Mouse (Mus musculus) cerebellum, postnatal 4 days (tissue): Measurements from ENCODE around the gene Irf4.

ENCODE experiments used
- DNase-seq, 2 experiments: peaks; one replicate each; pipeline ENCODE4 v3.0.0; 2022; ENCODE audit warnings: low spot score in 2 of 2, mixed read lengths in 1 of 2

The Irf4 gene

DNA sequence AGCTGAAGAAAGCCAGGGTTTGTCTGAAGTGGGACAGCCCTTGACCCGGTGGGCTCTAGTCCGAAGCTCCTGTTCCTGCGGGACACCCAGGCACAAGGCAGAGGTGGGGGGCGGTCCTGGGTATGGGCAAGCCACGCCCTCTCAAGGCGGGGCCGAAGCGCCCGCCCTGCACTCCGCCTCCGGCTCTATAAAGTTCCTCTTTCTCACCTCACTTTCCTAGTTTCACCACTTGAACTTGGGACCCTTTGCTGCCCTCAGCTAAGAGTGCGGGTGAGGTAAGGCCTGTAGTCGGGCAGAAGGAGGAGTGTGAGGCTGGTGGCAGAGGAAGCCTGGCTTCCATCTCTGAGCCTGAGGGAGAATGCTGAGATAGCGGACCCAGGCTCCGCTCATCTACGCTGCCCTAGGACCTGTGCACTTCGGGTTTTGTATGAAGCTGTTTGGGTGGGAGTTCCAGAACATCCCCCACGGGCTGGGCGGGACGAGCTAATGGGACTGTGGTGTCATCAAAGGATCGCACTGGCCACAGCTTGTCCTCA lies at the start of gene Irf4:
TSS of gene Irf4 (plus strand) at position 206 of the 536 bp plus-strand sequence.
- no peak for DNase-seq

DNA sequence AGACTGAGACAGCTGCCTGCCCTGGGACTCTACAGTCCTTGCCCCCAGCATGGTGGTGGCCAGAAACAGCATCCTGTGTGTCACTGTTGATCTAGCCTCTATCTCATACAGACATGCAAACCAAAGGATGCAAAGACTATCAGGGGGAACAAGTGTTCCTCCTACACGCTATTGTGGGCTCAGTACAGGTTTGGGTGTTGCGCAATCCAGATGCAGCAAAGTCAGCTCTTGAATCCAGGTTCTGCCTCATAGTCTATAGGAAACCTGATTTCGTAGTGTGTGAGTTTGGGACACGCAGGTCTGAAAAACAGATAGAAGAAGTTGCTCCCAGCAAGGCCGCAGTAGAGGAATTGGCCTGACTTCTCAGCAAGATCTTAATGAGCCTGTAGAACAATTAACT lies 46.3 kb upstream of the Irf4 start:
- no peak for DNase-seq

DNA sequence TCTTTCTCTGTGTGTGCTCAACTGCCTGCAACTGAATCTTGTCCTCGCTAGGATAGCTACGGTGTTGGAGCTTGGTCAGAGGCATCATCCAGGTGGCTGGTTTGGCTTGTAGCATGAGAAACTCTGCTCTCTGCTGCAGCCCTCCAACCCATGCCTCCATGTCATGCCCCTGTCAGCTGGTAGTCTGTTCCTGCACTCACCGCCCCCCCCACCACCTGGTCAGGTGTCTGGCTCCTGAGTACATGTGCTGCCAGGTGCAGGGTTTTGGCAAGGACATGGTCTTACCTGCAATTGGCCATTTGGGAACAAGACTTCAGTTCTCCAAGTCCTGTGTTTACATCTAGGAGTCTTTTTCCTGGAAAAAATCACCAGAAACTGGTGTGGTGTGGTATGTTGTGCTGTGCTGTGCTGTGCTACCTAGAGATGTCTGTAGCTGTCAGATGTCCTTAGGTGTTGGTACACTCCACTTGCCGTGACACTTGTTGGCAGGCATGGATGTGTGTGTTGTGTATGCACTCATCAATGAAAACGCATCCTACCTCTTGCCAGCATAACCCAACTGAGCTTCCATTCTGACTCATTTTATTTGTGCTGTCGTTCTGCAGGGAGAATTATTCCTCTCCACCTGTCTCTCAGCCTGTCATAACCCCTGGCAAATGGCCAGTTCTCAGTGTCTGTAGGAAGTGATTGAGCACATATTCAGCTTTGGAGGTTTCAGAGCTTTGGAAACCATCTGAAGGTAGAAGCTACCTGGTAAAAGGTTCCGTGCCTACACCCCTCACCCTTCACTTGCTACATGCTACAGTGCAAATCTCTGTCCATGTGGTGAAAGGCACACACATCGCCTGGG lies 44.6 kb upstream of the Irf4 start:
- no peak for DNase-seq

DNA sequence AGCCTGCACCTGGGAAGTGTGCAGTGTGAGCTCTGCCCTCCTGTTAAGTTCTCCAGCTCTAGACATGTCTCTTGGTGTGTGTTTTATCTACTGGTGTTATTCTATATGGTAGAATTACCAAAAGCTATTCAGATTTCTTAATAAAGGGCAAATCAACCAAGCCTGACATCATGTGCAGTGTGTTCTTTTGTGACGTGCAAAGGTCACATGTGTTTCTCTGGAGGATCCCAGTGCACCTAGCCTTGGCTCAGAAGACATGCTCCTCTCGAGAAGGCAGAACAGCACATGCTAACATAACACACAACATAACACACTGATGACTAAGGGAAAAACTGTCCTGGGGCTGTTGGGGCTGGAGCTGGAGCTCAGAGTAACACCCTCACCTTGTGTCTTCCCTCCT lies 38.0 kb upstream of the Irf4 start:
- DNase-seq: no peak

DNA sequence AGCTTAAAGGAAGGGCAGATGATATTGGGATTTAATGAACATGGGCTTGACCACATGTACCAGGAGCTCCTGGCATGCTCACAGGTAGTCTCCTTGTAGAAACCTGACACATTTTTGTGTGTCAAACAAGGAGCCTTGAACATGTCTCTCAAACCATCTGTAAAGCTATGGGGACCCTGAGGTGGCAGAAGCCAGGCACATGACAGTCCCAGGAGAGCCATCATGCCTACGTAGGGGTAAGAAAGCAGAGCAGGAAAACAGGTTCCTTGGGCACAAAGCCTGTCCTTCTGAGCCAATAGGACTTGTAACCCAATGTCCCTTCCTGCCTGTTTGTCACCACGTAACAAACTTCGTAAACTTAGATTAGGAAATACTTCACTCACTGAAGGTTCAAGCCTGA lies 37.3 kb upstream of the Irf4 start:
- no peak for DNase-seq

DNA sequence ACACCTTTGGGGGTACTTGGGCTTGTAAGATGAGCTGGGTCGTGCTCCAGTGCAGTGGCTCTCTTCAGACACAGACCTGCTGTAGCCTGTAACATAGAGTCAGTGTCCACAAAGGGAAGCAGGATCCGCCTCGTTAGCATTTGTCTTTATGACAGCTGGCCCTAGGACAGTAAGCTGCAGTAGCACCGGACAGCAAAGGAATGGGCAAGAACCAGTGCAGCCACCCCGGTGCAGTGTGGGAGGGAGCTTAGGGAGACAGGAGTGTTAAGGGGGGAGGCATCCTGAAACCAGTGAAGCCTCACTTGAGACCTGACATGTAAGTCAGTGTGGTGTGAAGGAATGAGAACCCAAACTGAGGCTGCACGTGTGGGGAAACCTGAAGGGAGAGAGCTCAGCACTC lies 36.7 kb upstream of the Irf4 start:
- no peak for DNase-seq

DNA sequence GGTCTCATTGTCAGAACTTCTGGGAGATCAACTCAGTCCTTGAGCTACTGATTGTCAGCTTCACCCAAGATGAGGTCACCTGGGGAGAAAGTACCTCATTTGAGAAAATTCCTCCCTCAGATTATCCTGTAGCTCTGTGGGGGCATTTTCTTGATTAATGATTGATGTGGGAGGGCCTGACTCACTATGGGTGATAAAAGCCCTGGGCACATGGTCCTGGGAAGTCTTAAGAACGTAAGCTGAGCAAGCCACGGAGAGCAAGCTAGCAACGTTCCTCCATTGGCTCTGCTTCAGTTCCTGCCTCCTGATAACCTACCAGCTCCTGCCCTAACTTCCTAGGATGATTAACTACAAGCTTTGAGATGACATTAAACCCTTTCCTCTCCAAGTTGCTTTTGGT lies 35.4 kb upstream of the Irf4 start:
- no peak for DNase-seq

DNA sequence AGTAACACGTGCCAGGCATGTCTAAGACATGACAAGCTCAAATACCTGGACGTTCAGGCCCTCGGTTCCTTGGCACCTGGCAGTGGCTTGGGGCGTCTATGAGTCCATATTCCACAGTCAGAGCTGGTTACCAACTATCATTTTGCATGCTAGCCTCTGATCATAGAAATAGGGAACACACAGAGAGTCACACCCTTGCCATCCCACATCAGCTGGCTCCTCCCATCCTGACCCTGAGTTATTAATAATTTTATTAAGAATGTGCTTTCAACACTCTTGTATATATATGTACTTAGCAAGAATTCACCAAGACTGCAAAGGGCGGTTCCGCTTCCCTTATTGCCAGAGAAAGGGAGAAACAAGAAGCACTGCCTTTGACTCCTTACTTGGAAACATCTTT lies 34.5 kb upstream of the Irf4 start:
- DNase-seq: no peak

DNA sequence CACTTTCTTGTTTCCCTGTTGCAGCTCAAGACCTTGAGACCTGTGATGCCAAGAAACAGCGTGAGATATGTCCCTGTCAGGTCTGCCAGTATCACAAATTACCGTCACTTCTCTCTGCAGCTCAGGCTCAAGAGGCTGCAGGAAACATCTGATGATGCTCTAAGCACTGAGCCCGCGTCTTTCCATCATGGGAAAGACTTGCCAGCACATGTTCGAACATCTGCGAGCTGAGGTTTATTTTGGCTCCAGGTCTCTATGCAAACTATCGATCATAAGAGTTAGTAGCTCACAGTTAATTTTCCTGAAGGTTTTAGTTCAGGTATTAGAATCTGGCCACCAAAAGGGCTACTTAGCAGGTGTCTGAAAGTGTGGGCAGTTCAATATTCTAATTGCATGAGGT lies 34.0 kb upstream of the Irf4 start:
- DNase-seq: no peak

DNA sequence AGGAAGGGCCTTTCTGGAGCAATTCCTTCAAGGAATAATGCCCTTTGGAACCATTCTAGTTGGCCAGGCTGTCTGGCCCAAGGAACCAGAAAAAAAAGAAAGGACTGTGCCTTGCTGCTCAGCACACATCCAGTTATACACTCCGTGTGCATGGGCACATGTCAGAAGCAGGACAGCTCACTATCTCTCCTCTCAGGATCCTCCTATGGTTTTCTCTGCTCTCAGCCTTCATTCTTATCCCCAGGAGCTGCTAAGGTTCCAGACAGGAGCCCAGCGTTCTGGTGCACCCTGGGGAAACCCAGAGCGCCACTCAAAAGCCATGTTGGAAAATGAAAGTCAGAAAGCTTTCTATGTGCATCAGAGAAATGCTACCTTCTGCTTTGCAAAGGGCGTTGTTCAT lies 33.5 kb upstream of the Irf4 start:
- DNase-seq: no peak

DNA sequence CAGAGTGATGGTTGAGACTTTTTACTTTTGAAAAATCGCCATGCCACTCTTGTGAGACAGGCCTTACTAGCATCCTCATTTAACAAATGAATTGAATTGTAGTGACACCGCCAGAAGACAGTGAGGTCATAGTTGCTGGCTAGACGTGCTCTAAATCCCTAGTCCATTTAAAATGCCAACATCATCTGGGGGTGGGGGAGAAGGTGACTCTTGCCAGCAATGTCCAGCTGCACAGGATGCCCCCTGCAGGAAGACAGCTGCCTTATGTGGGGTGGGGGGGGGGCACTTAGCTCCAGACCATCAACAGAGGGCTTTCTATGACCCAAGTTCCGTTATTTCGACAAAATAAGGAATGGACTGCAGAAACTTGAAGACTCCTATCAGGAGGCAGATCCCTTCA lies 32.4 kb upstream of the Irf4 start:
- DNase-seq: peak in 1 of 2 experiments; percentile 16

DNA sequence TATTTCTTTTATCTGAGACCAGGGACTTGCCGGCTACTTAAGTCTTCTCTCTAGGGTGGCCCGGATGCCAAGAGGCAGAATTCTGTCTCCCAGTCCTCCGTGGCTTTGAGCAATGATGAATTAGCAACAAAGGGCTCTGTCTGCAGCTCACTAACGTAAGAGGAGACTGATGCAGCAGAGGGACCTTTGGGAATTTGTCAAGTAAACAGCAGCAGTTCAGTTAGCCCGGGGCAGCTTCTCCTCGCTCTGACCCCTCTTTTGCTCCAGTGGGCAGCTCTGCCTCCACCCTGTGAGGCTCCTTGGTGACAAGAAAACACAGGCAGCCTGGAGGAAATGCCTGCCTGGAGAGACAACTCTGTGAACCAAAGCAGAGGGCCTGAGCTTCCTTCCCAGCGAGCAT lies 26.4 kb upstream of the Irf4 start:
- no peak for DNase-seq

DNA sequence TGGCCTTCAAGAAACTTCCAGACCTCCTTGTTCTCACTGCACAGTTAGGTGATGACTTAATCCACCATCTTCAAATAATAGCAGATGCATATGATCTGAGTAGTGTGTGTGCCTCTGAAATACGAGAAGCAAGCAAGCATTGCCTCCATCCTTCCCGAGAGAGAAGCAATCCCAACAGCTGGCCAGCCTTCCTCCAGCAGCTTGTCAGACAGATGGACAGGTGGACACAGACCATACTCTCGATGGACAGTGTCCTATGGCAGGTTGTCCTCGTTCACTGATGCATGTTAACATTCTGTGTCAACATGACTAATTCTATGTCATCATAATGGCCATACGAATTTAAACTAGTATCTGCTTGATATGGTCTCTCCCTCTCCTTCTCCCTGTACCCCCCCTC lies 25.8 kb upstream of the Irf4 start:
- DNase-seq: no peak

DNA sequence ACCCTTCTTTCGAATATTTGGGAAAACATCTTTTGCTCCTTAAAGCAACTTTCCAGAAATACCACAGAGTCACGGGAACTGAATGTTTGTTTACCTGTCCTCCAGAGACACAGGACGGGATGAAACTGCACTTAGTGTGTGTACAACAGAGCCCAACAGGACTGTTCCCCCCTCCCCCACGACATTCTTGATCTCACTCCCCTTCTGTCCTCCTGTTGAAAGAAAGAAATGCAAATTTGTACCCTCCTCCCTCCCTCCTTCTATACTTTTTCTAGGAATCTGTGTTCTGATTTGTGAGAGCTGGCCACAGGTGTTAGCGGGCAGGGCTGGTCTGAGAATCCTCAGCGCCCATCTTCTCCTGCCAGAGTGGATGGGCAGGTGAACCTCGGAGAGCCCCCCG lies 25.2 kb upstream of the Irf4 start:
- DNase-seq: no peak

DNA sequence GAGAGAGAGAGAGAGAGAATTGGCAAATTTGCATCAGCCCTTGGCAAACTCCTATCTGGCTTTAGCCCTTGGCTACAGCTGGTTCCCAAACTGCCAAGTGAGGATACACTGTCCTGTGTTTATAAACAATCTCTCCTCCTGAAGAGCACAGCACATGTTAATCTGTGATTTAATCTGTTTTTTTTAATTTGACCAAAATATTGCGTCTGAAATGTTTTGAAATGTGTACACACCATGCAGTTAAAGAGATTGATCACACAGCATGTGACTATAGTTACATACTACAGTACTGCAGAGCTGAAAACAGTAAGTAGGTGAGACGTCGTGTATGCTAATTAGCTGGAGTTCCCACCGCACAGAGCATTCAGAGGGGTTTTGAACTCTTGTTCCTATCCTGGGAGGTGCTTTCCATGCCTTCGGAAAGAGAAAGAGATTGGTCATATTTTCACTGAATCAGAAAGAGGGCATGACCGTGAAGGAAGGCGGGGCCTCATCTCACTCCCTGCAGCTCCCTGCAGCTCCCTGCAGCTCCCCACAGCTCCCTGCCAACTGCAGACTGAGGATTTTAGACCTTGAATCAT lies 24.2 kb upstream of the Irf4 start:
- no peak for DNase-seq

DNA sequence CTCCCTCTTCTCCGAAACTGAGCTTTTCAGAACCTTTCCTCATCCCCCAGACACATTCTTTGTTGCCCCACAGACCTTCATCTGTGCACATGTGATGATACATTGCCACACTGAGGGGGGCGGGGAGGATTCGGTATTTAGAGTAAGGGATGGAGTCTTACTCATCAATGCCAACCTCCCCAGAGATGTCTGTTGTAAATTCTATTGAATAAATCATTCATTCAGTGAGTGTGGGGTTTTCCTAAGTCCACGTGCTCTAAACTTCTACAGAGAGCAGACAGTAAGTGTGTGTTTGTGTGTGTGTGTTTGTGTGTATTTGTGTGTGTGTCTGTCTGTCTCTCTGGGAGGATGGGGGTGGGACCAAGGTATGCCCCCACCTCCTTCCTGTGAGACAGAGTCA lies 22.1 kb upstream of the Irf4 start:
- no peak for DNase-seq

DNA sequence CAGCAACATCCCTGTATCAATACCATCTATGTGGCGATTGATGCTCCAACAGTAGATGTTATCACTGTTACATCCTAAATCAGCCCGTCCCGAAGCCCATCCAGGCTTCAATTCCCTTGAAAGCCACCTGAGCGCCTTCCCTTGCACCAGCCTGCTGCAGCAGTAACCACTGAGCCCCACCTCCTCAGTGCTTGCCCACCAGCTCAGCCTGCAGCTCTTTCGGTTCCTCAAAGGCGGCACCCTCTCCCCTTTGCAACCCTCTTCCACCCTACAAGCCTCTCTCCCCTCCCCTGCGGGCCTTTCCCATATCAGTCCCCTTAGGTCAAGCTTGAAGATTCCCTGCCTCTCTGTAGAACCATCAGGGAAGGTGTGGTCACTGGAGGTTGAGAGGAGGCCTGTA lies 20.9 kb upstream of the Irf4 start:
- DNase-seq: no peak

DNA sequence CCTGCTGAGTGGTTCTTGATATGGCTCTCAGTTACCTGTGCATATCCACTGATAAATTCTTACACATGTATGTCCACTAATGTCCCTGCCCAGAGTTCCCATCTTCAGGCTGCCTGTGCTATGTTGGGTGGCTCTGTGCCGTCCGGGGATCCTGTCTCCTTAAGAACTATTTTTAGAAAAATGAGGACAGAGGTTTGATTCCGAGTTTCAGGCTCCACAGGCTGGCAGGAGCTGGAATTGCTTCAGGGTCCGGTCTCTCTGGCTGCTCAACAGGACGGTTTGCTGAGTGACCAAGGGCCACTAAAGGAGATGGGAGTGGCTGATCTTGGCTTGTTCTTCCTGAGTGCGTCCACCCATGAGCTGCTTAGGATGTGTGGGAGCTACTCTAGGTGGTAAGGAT lies 19.8 kb upstream of the Irf4 start:
- DNase-seq: no peak

DNA sequence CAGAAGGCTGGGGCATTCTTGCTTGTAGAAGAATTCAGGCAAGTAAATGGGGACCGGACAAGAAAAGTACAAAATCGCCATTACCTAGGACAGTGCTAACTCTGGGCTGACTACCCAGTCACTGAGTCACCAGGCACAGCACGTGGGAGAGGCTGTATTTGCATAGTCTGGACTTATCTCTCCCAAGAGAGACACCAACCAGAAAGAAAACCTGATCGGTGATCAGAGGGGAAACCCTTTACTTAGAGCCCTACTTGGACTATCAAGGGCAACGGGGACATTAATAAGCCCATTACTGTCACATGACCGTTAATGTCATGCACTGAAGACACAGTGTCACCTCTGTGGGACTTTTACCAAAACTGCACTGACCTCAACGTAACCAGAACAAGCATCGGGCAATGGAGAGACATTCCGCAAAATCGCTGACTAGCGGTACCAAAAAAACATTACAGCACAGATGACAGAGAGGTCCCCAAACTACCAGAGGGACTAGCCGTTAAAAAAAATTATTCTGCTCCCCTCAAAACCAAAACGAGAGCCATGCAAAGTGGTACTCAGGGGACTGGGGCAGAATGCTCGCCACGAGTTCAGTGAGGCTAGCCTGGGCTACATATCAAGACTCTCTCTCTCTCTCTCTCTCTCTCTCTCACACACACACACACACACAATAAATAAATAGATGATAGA lies 18.8 kb upstream of the Irf4 start:
- no peak for DNase-seq

DNA sequence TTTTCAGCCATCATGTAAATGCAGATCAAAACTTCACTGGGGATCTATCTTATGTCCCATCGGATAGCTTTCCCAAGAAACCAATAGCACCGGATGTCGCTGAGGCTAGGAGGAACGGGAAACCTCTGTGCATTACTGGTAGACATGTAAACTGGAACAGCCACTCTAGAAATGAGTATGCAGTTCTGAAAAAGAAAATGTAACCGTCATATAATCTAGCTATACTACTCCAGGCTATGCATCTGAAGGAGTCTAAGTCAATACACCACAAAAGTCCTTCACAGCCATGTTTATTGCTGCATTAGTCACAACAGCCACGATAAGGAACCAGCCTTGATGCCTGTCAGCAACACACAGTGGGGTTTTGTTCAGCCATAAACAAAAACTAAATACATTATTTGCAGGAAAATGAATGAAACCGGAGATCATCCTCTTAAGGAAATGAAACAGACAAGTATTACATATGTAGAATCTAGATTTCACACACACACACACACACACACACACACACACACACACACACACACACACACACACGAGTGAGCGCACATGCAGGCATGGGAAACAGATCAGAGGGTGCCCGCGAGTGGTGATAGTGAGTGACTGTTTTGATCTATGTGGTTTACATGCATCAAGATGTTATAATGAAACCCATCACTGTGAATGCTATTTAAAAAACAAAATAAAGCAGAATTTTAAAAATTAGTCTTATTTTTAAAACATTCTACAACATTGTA lies 16.1 kb upstream of the Irf4 start:
- DNase-seq: no peak

DNA sequence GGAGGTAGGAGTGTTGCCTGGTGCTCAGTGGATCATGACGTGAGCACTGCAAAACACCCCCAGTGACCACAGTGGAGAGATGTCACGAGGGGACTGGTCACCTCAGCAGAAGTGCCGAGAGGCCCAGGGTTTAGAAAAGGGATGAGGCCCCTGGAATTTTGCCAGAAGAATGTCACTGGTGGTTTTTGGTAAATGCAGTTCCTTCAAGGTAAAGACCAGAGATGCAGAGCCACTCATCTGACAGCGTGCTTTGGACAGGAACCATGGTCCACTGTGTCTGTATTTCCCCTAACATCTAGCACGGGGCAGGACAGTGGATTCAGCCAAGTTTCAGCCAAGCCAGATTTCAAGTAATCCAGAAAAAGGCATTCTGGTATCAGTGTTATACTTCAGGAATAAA lies 12.3 kb upstream of the Irf4 start:
- no peak for DNase-seq

DNA sequence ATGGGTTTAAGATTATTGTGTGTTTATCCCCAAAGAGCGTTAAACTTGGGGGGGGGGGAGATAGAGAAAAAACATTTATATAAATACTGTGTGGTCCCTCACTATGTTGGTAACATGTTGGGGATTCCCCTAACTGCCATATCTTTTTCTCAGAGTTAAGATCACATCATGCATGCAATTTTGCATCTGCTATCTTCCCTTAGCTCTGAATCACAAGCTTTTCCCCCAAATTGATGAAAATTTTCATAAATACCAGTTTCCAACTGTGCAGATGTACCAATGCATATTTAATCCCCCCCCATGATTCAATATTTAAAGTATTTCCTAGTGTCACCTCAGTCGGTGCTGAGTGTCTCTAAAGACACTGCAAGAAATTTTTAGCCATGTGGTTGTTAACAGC lies 11.8 kb upstream of the Irf4 start:
- no peak for DNase-seq
